Mouse (Mus musculus) C2C12 (cell line): ENCODE measurements at regions not wholly inside any gene's neighbourhood (a gene's known extent, or its start where the extent isn't known, plus 50 kb on each side); places are given as distances from the start of the nearest gene placed in this dataset.

Experiments
- H3K27me3 ChIP-seq: one replicate; pipeline ENCODE4 v1.6.1; 2011; ENCODE audit not compliant: control insufficient read depth, insufficient read depth, insufficient read length
- H3K36me3 ChIP-seq: one replicate; pipeline ENCODE4 v1.6.1; 2011; ENCODE audit not compliant: control insufficient read depth, insufficient read depth
- H3K4me3 ChIP-seq: one replicate; pipeline ENCODE4 v1.5.1; 2011; ENCODE audit warnings: mild to moderate bottlenecking, control low read depth; ENCODE audit not compliant: poor library complexity, insufficient read depth, severe bottlenecking
- H3K79me2 ChIP-seq: one replicate; pipeline ENCODE4 v1.6.1; 2011; ENCODE audit not compliant: control insufficient read depth, insufficient read depth
- H3K79me3 ChIP-seq: one replicate; pipeline ENCODE4 v1.6.1; 2011; ENCODE audit warnings: low read depth, control low read depth
- H3ac ChIP-seq: one replicate; pipeline ENCODE3; 2011; ENCODE audit warnings: low read depth; ENCODE audit not compliant: control insufficient read depth, insufficient read length
- CEBPB ChIP-seq: IDR thresholded peaks from one replicate; pipeline ENCODE4 v1.6.1; 2011; ENCODE audit warnings: low read depth, mild to moderate bottlenecking, control low read depth, moderate library complexity
- CTCF ChIP-seq: IDR thresholded peaks from one replicate; pipeline ENCODE4 v1.5.1; 2011; ENCODE audit not compliant: control insufficient read depth, insufficient read depth, insufficient read length
- FOSL1 ChIP-seq: IDR thresholded peaks from one replicate; pipeline ENCODE4 v1.8.0; 2011; ENCODE audit warnings: mild to moderate bottlenecking, low read length; ENCODE audit not compliant: poor library complexity, insufficient read depth, severe bottlenecking
- MAX ChIP-seq: IDR thresholded peaks from one replicate; pipeline ENCODE4 v1.6.1; 2011; ENCODE audit warnings: mild to moderate bottlenecking, control low read depth
- MYOD1 ChIP-seq: IDR thresholded peaks from one replicate; pipeline ENCODE4 v1.6.1; 2011; ENCODE audit warnings: low read depth; ENCODE audit not compliant: control insufficient read depth, insufficient read length
- MYOG ChIP-seq: IDR thresholded peaks from one replicate; pipeline ENCODE4 v1.6.1; 2011; ENCODE audit not compliant: control insufficient read depth, insufficient read length; ENCODE audit errors: extremely low read depth
- USF1 ChIP-seq: IDR thresholded peaks from one replicate; pipeline ENCODE4 v1.6.1; 2011; ENCODE audit warnings: low read depth, mild to moderate bottlenecking, control low read depth, moderate library complexity

DNA sequence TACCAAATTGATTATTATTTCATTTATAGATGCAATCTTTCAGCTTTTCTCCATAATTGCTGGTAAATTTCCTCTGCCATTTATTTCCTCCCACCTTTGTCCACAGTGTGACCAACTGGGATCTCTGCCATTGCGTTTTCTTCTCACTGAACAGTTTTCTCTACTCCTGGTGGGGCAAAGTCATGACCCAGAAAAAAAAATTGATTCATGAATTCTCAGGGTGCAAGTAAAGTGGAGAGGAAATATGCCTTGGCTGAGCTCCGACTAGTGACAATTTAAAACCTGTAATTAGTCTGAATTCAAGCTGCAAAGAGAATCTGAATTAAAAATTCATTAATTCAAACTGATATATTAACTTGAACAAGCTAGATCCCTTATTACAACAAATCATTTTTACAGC lies 452.6 kb downstream of the Prkd1 start:
- TF ChIP-seq FOSL1 (no peak), MYOD1 (no peak), MYOG (no peak), MAX (no peak), CTCF (no peak), CEBPB (no peak), USF1 (no peak)
- no peaks in the 10 kb centered on the region for H3K27me3 ChIP-seq
- no peaks in the 10 kb centered on the region for H3K79me2 ChIP-seq
- no peak overlapping the region for H3K4me3 ChIP-seq
- H3ac ChIP-seq = no peak overlapping the region
- H3K79me3 ChIP-seq = no peaks in the 10 kb centered on the region
- H3K36me3 ChIP-seq = no peaks in the 10 kb centered on the region

GRCm38 (mm10) chr12:50241139-50241538 lies 407.8 kb downstream of the Prkd1 start:
- Histone ChIP-seq H3K79me3 (no peaks in the 10 kb centered on the region), H3K79me2 (no peaks in the 10 kb centered on the region), H3K4me3 (no peak overlapping the region), H3ac (no peak overlapping the region), H3K27me3 (no peaks in the 10 kb centered on the region), H3K36me3 (no peaks in the 10 kb centered on the region)
- TF ChIP-seq MYOG (no peak), CTCF (no peak), MYOD1 (no peak), CEBPB (no peak), FOSL1 (no peak), USF1 (no peak), MAX (no peak)

DNA sequence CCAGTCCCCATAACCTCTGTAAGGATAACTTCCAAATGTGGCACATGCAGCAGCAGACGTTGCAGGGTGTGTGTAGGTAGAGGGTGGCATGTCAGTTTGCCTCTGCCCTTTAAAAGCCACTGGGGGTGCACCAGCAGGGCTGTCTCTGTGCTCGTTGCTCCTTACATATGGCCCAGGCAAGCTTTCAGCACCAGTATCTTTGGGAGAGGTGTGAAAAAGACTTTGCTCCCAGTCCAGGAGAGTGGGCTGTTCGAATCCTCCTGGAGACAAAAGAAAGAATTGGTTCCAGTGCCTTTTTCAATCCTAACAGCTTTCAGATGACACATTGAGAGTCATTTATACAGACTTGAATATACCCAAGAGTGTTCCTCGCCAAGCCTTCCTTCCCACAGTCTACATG lies 390.0 kb downstream of the Prkd1 start:
- no peak overlapping the region for H3K4me3 ChIP-seq
- no peak for TF ChIP-seq FOSL1
- TF ChIP-seq MYOG = no peak
- no peak for TF ChIP-seq USF1
- no peak for TF ChIP-seq MAX
- TF ChIP-seq CEBPB = no peak
- TF ChIP-seq CTCF = no peak
- TF ChIP-seq MYOD1 = no peak
- H3K36me3 ChIP-seq = no peaks in the 10 kb centered on the region
- H3K27me3 ChIP-seq = no peaks in the 10 kb centered on the region
- H3K79me2 ChIP-seq = no peaks in the 10 kb centered on the region
- no peak overlapping the region for H3ac ChIP-seq
- H3K79me3 ChIP-seq = no peaks in the 10 kb centered on the region

GRCm38 (mm10) chr12:50261072-50261471 lies 387.8 kb downstream of the Prkd1 start:
- TF ChIP-seq CEBPB (no peak), MAX (no peak), USF1 (no peak), FOSL1 (no peak), MYOD1 (no peak), CTCF (no peak), MYOG (no peak)
- H3ac ChIP-seq = no peak overlapping the region
- H3K4me3 ChIP-seq = no peak overlapping the region
- H3K79me3 ChIP-seq = no peaks in the 10 kb centered on the region
- H3K27me3 ChIP-seq = no peaks in the 10 kb centered on the region
- no peaks in the 10 kb centered on the region for H3K36me3 ChIP-seq
- H3K79me2 ChIP-seq = no peaks in the 10 kb centered on the region

GRCm38 (mm10) chr12:50273239-50273880 lies 375.5 kb downstream of the Prkd1 start:
- TF ChIP-seq USF1 (no peak), CTCF (no peak), MYOD1 (no peak), MYOG (no peak), MAX (no peak), FOSL1 (no peak), CEBPB (no peak)
- Histone ChIP-seq H3K36me3 (no peaks in the 10 kb centered on the region), H3ac (no peak overlapping the region), H3K79me3 (no peaks in the 10 kb centered on the region), H3K4me3 (no peak overlapping the region), H3K79me2 (no peaks in the 10 kb centered on the region), H3K27me3 (no peaks in the 10 kb centered on the region)

GRCm38 (mm10) chr12:50281615-50282014 lies 367.3 kb downstream of the Prkd1 start:
- no peaks in the 10 kb centered on the region for H3K36me3 ChIP-seq
- no peaks in the 10 kb centered on the region for H3K79me2 ChIP-seq
- TF ChIP-seq MYOG (no peak), USF1 (no peak), MAX (no peak), CTCF (no peak), MYOD1 (no peak), FOSL1 (no peak), CEBPB (no peak)
- no peaks in the 10 kb centered on the region for H3K79me3 ChIP-seq
- no peaks in the 10 kb centered on the region for H3K27me3 ChIP-seq
- no peak overlapping the region for H3ac ChIP-seq
- H3K4me3 ChIP-seq = no peak overlapping the region
